Mouse (Mus musculus) thymus, adult 18-20 months (tissue): ENCODE data around the gene Dmrtc1c2.
"Not testable (repeated sequence)": the region's sequence is repeated elsewhere in the genome, so short reads cannot be mapped to it uniquely, and the experiment has no call there.

Experiments
- DNase-seq, 2 experiments: peaks; one replicate each; pipeline ENCODE4 v3.0.0; 2022; ENCODE audit warnings: mixed read lengths in 2 of 2

The Dmrtc1c2 gene

DNA sequence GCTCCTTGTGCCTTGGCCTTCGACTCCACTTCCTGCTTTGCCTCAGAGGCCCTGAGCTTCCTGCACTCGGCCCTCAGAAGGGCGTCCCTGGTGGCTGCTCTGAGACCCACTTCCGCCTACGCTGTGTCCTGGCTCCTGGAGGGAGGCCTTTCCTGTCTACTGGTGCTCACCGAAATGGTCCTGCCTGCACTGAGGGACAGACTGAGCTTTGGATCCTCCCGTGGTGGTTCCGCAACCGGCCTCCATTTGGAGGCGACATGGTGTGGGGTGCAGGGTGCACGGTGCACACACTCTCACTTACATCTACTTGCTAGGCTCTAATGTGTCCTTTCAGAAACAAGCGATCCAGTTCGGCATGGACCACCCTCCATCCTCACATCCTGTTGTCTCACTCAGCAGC lies at the start of gene Dmrtc1c2:
Gene Dmrtc1c2, minus strand, starts transcription at position 101 of the 400 bp plus-strand sequence.
- DNase-seq, result not testable (repeated sequence)

DNA sequence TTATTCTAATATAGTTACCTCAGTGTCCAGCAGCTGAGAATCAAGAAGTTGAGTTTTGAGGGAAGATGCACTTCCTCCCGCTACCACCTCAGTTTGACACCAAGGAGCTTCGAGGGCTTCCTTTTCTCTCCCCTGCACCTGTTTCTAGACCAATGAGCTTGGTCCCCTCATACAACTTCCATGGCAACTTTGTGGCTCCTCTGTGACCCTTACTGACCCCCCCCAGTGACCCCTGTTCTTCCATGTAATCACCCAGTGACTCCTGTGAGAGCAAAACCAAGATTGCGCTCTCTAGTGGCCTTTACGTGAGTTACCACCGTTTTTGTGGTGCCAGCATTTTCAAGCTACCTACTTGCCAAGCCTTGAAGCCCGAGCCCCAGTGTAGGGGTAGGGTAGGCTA lies 13.5 kb upstream of the Dmrtc1c2 start, which contains the start of gene 1700031F05Rik:
Gene 1700031F05Rik, minus strand, starts transcription at position 101 of the 400 bp plus-strand sequence.
- DNase-seq, result no peak

DNA sequence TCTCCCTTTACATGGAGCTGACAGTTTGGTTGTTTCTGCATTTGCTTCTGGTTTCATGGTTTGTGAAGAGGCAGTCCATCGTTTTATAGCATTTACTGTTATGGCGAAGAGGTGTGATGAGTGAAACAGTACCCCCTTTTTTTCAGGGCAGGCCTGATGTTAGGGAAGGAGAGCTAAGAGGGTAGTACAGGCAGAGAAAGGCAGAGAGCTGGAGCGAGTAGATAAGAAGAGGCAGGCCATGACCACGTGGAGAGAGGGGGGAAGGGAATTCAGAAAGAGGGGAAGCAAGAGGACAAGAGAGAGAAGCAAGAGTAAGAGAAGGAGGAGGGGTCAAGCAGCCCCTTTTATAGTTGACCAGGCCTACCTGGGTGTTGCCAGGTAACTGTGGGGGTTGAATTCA lies 42.1 kb downstream of the Dmrtc1c2 start:
- no peak for DNase-seq

DNA sequence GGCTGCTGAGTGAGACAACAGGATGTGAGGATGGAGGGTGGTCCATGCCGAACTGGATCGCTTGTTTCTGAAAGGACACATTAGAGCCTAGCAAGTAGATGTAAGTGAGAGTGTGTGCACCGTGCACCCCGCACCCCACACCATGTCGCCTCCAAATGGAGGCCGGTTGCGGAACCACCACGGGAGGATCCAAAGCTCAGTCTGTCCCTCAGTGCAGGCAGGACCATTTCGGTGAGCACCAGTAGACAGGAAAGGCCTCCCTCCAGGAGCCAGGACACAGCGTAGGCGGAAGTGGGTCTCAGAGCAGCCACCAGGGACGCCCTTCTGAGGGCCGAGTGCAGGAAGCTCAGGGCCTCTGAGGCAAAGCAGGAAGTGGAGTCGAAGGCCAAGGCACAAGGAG lies 51.8 kb downstream of the Dmrtc1c2 start, which contains the start of gene Dmrtc1c1:
Gene Dmrtc1c1, plus strand, starts transcription at position 301 of the 400 bp plus-strand sequence.
- not testable (repeated sequence) for DNase-seq
